Mouse (Mus musculus): ENCODE results near the gene Klhl25. TPM values are rescaled to one million over a fixed set of nuclear protein-coding genes. Genes with fewer than 3 reads are reported as not detected.
"Not testable (repeated sequence)": the region's sequence is repeated elsewhere in the genome, so short reads cannot be mapped to it uniquely, and the experiment has no call there.

The Klhl25 gene
- polyA plus RNA-seq, 1 experiment from 2014 or later, result 22.4 TPM

DNA sequence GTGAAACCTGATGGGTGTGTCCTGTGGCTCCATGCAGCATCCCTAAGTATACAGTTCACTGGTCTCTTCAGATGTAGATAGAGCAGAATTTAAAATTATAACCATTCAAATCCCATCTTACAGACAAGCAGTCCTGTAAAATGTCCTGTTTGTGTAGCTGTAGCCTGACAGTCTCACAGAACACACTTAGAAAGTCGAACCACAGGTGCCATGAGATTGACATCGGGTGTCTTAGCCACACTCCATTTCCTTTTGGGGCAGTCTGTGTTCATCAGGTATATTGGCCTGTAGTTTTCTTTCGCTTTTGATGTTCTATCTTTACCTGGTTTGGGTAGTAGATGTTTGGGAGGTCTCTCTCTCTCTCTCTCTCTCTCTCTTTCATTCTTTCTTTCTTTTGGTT is 33.7 kb downstream of the Klhl25 start:
- no peak overlapping the region for H3K9ac ChIP-seq (replicated peaks)
- WGBS, result 89% methylated on average over 3 of the region's 3 CpGs
- ATAC-seq (ENCODE audit: low FRiP score, low read depth), result no peak
- H3K36me3 ChIP-seq, result no peaks in the 10 kb centered on the region
- peaks cover 5% of the 10 kb centered on the region for H3K4me1 ChIP-seq
- no peaks in the 10 kb centered on the region for H3K9me3 ChIP-seq
- no peaks in the 10 kb centered on the region for H3K27me3 ChIP-seq
- H3K4me2 ChIP-seq (replicated peaks), result no peak overlapping the region
- no peak overlapping the region for H3K27ac ChIP-seq (replicated peaks)
- no peak overlapping the region for H3K4me3 ChIP-seq

DNA sequence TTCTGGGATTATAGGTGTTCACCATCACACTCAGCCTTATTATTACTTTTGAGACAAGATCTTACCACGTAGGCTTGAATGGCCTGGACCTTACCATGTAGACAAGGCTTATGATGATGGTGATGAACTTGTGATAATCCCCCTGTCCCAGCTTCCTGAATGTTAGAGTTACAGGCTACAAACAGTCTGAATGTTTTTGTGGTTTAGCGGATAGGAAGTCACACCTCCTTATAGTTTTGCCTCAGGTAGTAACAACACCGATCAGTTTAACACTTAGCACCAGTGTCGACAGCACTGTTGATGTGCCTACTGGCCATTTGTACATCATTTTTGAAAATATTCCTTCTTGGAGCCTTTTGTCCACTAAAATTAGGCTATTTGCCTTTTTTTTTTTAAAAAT is 43.4 kb downstream of the Klhl25 start:
- H3K4me2 ChIP-seq (replicated peaks), result no peak overlapping the region
- H3K9ac ChIP-seq (replicated peaks), result no peak overlapping the region
- no peak overlapping the region for H3K4me3 ChIP-seq
- no peaks in the 10 kb centered on the region for H3K36me3 ChIP-seq
- ATAC-seq (ENCODE audit: low FRiP score, low read depth), result no peak
- no peaks in the 10 kb centered on the region for H3K4me1 ChIP-seq
- no peaks in the 10 kb centered on the region for H3K27me3 ChIP-seq
- H3K9me3 ChIP-seq, result 0 out of 2 replicates have a peak, but pooled peaks cover 2% of the 10 kb centered on the region
- WGBS, result 90% methylated on average over 4 of the region's 4 CpGs
- no peak overlapping the region for H3K27ac ChIP-seq (replicated peaks)

GRCm38 (mm10) chr7:75892737-75893136 is 44.6 kb downstream of the Klhl25 start:
- H3K27ac ChIP-seq (replicated peaks), result no peak overlapping the region
- no peak overlapping the region for H3K4me3 ChIP-seq
- no peaks in the 10 kb centered on the region for H3K27me3 ChIP-seq
- no peak overlapping the region for H3K4me2 ChIP-seq (replicated peaks)
- H3K9me3 ChIP-seq, result 0 out of 2 replicates have a peak, but pooled peaks cover 2% of the 10 kb centered on the region
- no peaks in the 10 kb centered on the region for H3K4me1 ChIP-seq
- ATAC-seq (ENCODE audit: low FRiP score, low read depth), result no peak
- no peak overlapping the region for H3K9ac ChIP-seq (replicated peaks)
- WGBS, result 90% methylated on average over 3 of the region's 3 CpGs
- H3K36me3 ChIP-seq, result no peaks in the 10 kb centered on the region

- Histone ChIP-seq H3K9me3 (0 out of 2 replicates have a peak, but pooled peaks cover 2% of the 10 kb centered on the region), H3K4me1 (no peaks in the 10 kb centered on the region), H3K27ac (replicated peaks) (no peak overlapping the region), H3K4me3 (no peak overlapping the region), H3K27me3 (no peaks in the 10 kb centered on the region), H3K4me2 (replicated peaks) (no peak overlapping the region), H3K36me3 (no peaks in the 10 kb centered on the region), H3K9ac (replicated peaks) (no peak overlapping the region)
- ATAC-seq (ENCODE audit: low FRiP score, low read depth), result no peak
- 85% methylated on average over 8 of the region's 8 CpGs for WGBS
Measured at GRCm38 (mm10) chr7:75893709-75894108, 45.6 kb downstream of the Klhl25 start.

DNA sequence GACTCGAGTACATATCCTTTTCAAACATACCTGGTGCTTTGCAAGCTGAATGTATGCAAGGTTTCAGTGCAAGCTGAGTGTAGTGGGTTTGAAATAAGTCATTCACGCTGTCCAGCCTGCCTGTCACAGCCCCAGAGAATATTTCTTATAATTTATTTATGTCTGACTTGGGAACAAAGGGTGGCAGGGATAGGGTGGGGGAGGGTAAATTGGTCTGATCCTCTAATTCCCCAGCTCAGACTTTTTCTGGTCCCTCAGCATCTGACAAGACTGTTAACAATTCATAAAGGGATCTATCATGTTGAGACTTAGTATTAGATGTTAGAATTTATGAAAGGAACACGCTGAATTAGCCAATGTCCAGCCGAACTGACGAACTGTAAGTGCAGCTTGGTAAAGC is 48.9 kb downstream of the Klhl25 start:
- H3K27me3 ChIP-seq, result no peaks in the 10 kb centered on the region
- H3K9me3 ChIP-seq, result 0 out of 2 replicates have a peak, but pooled peaks cover 2% of the 10 kb centered on the region
- no peak overlapping the region for H3K4me2 ChIP-seq (replicated peaks)
- H3K4me3 ChIP-seq, result no peak overlapping the region
- ATAC-seq (ENCODE audit: low FRiP score, low read depth), result no peak
- no peaks in the 10 kb centered on the region for H3K4me1 ChIP-seq
- H3K9ac ChIP-seq (replicated peaks), result no peak overlapping the region
- H3K36me3 ChIP-seq, result no peaks in the 10 kb centered on the region
- H3K27ac ChIP-seq (replicated peaks), result no peak overlapping the region
- WGBS, result 79% methylated on average over 5 of the region's 5 CpGs

- no peak overlapping the region for H3K27ac ChIP-seq (replicated peaks)
- no peaks in the 10 kb centered on the region for H3K4me1 ChIP-seq
- no peaks in the 10 kb centered on the region for H3K36me3 ChIP-seq
- H3K9me3 ChIP-seq, result 0 out of 2 replicates have a peak, but pooled peaks cover 2% of the 10 kb centered on the region
- no peak overlapping the region for H3K9ac ChIP-seq (replicated peaks)
- H3K27me3 ChIP-seq, result no peaks in the 10 kb centered on the region
- ATAC-seq (ENCODE audit: low FRiP score, low read depth), result no peak
- WGBS, result 57% methylated on average over 6 of the region's 6 CpGs
- no peak overlapping the region for H3K4me3 ChIP-seq
- H3K4me2 ChIP-seq (replicated peaks), result no peak overlapping the region
Measured at GRCm38 (mm10) chr7:75899102-75899501, 51.0 kb downstream of the Klhl25 start.

GRCm38 (mm10) chr7:75899517-75899916 is 51.4 kb downstream of the Klhl25 start:
- Histone ChIP-seq H3K4me3 (no peak overlapping the region), H3K27me3 (no peaks in the 10 kb centered on the region), H3K4me1 (no peaks in the 10 kb centered on the region), H3K36me3 (no peaks in the 10 kb centered on the region), H3K27ac (replicated peaks) (no peak overlapping the region), H3K9ac (replicated peaks) (no peak overlapping the region), H3K4me2 (replicated peaks) (no peak overlapping the region), H3K9me3 (no peaks in the 10 kb centered on the region)
- ATAC-seq (ENCODE audit: low FRiP score, low read depth), result no peak
- 42% methylated on average over 8 of the region's 8 CpGs for WGBS

GRCm38 (mm10) chr7:75899954-75900353 is 51.8 kb downstream of the Klhl25 start:
- Histone ChIP-seq H3K9me3 (no peaks in the 10 kb centered on the region), H3K9ac (replicated peaks) (no peak overlapping the region), H3K36me3 (no peaks in the 10 kb centered on the region), H3K27ac (replicated peaks) (no peak overlapping the region), H3K4me2 (replicated peaks) (no peak overlapping the region), H3K27me3 (no peaks in the 10 kb centered on the region), H3K4me3 (no peak overlapping the region), H3K4me1 (no peaks in the 10 kb centered on the region)
- 85% methylated on average over 4 of the region's 4 CpGs for WGBS
- ATAC-seq (ENCODE audit: low FRiP score, low read depth), result no peak

DNA sequence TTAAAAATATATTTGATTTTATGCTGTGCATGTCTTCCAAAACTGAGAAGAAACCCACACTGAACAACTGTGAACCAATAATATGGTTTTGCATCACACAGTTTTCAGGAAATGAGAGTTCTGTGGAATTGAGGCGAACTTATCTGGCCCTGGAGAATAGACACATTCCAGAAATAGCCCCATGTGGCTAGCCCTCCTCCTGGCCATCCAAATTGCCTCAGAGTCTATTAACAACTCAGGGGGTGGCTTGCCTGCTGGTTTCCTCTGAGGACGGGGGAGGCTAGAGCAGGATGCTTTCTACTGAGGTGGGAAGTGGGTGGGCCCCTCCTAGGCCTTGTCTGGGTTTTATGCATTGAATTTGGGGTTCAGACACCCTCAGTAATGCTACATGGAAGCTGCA is 57.0 kb downstream of the Klhl25 start:
- Histone ChIP-seq H3K4me2 (replicated peaks) (no peak overlapping the region), H3K27ac (replicated peaks) (no peak overlapping the region), H3K4me3 (no peak overlapping the region), H3K9me3 (no peaks in the 10 kb centered on the region), H3K27me3 (no peaks in the 10 kb centered on the region), H3K9ac (replicated peaks) (no peak overlapping the region), H3K36me3 (no peaks in the 10 kb centered on the region), H3K4me1 (no peaks in the 10 kb centered on the region)
- 56% methylated on average over 2 of the region's 2 CpGs for WGBS
- no peak for ATAC-seq (ENCODE audit: low FRiP score, low read depth)

DNA sequence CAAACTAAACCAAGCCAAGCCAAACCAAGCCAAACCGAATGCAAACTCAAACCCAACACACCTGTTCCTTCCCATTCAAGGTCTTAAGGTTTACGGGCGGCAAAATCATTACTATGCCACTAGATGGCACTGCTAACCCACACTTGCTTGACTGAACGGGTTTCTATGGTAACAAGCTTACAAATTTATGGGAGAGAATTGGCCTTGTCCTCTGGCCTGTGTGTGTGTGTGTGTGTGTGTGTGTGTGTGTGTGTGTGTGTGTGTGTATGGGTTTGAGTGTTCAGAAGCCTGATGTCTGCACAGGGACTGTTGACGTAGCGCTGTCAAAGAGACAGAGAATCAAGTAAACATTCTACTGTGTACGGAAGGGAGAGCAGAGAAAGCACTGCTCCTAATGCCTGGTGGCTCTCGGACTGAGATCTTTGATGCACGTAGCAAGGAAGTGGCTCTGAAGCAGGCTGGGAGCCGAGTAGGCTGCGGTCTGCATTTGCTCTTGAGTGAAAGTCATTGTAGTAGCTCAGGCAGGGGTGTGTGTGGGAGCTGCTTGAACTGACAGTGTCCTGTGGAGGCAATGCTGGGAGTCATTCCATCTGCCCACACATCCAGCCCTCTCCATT is 62.0 kb downstream of the Klhl25 start:
- Histone ChIP-seq H3K4me3 (peak overlapping the region; percentile 32), H3K9me3 (no peaks in the 10 kb centered on the region), H3K27ac (replicated peaks) (peak overlapping the region; percentile 55), H3K9ac (replicated peaks) (no peak overlapping the region; the same call in 1 of the 2 replicates), H3K36me3 (no peaks in the 10 kb centered on the region), H3K4me2 (replicated peaks) (peak overlapping the region; percentile 49), H3K27me3 (0 out of 2 replicates have a peak, but pooled peaks cover 3% of the 10 kb centered on the region), H3K4me1 (peaks cover 4% of the 10 kb centered on the region)
- 8% methylated on average over 11 of the region's 11 CpGs for WGBS
- peak; percentile 75 for ATAC-seq (ENCODE audit: low FRiP score, low read depth)

GRCm38 (mm10) chr7:75910652-75911035 is 62.5 kb downstream of the Klhl25 start:
- peak overlapping the region; percentile 55 for H3K27ac ChIP-seq (replicated peaks)
- H3K4me3 ChIP-seq, result peak overlapping the region; percentile 32; the same call in 1 of the 2 replicates
- ATAC-seq (ENCODE audit: low FRiP score, low read depth), result no peak
- 88% methylated on average over 8 of the region's 8 CpGs for WGBS
- peak overlapping the region; percentile 49 for H3K4me2 ChIP-seq (replicated peaks)
- no peaks in the 10 kb centered on the region for H3K36me3 ChIP-seq
- H3K9ac ChIP-seq (replicated peaks), result no peak overlapping the region
- H3K4me1 ChIP-seq, result peaks cover 4% of the 10 kb centered on the region
- H3K27me3 ChIP-seq, result 0 out of 2 replicates have a peak, but pooled peaks cover 3% of the 10 kb centered on the region
- H3K9me3 ChIP-seq, result no peaks in the 10 kb centered on the region

DNA sequence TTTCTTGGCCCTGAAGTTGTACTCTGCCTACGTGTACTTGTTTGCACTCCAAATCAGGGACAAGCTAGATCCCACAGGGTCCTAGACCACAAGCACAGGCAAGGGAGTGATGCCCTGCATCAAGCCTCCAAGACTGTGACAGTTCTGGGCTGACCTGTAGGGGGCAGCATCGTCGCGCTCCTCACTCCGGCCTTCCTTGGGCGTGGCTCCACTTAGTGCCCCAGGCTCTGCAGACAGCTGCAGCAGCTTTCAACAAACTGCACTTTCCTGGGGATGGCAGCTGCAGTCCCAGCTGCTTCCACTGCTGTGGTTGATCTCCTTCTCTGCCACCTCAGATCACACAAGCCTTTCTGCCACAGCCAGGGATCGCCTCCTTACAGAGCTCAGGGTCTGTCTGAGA is 65.8 kb downstream of the Klhl25 start:
- Histone ChIP-seq H3K9ac (replicated peaks) (no peak overlapping the region), H3K9me3 (no peaks in the 10 kb centered on the region), H3K4me1 (peaks cover 4% of the 10 kb centered on the region), H3K36me3 (no peaks in the 10 kb centered on the region), H3K27me3 (0 out of 2 replicates have a peak, but pooled peaks cover 3% of the 10 kb centered on the region), H3K27ac (replicated peaks) (no peak overlapping the region), H3K4me2 (replicated peaks) (no peak overlapping the region), H3K4me3 (no peak overlapping the region)
- ATAC-seq (ENCODE audit: low FRiP score, low read depth), result peak; percentile 84
- 2% methylated on average over 7 of the region's 7 CpGs for WGBS

DNA sequence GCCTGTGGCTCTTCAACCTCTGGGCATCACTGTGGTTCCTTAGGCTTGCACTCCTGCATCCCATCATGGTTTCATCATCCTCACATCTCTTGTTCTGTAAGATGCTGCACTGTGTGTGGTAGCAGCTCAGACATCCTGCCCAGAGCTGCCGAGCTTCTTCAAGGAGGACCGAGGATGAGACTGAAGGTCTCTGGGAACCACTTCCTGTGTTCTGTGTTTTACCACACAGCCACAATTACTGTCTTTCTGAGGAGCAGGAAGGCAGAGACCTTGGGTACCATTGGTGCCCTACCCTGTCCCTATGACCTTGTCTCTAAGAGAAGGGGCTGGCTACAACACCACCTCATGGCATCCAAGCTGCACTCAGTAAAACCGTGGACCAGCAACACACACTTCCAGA is 67.4 kb downstream of the Klhl25 start:
- not testable (repeated sequence) for H3K4me2 ChIP-seq (replicated peaks); H3K4me3 ChIP-seq; H3K27me3 ChIP-seq; H3K4me1 ChIP-seq; H3K27ac ChIP-seq (replicated peaks); H3K9me3 ChIP-seq; H3K9ac ChIP-seq (replicated peaks); ATAC-seq (ENCODE audit: low FRiP score, low read depth); H3K36me3 ChIP-seq
- WGBS, result 85% methylated on average over 3 of the region's 3 CpGs
